Mouse (Mus musculus) midbrain, postnatal 0 days (tissue): ENCODE measurements at regions not wholly inside any gene's neighbourhood (a gene's known extent, or its start where the extent isn't known, plus 50 kb on each side); places are given as distances from the start of the nearest gene placed in this dataset.

ENCODE experiments used
- ATAC-seq: fragments of 200-750 bp; cut with Nextera tagmentation; 2 replicates; pipeline ENCODE4 v1.8.0; 2017; ENCODE audit warnings: moderate number of reproducible peaks, mild to moderate bottlenecking, moderate TSS enrichment, moderate library complexity; ENCODE audit not compliant: low FRiP score
- DNase-seq: peaks from one replicate; pipeline ENCODE4 v3.0.0-alpha.2; 2015; ENCODE audit warnings: low spot score
- H3K27ac ChIP-seq: fragments of 300-500 bp; sonication (generic); 2 replicates; pipeline ENCODE4 v1.5.1; 2014; ENCODE audit warnings: low read depth, mild to moderate bottlenecking, low read length, mixed read lengths
- H3K27me3 ChIP-seq: fragments of 300-500 bp; sonication (generic); 2 replicates; pipeline ENCODE4 v1.6.1; 2014; ENCODE audit warnings: low read length, control low read depth, mixed read lengths; ENCODE audit not compliant: insufficient read depth
- H3K36me3 ChIP-seq: fragments of 300-500 bp; sonication (generic); 2 replicates; pipeline ENCODE4 v1.6.1; 2014; ENCODE audit warnings: low read length, control low read depth, mixed read lengths; ENCODE audit not compliant: insufficient read depth
- H3K4me1 ChIP-seq: fragments of 300-500 bp; sonication (generic); 2 replicates; pipeline ENCODE4 v1.6.1; 2014; ENCODE audit warnings: mild to moderate bottlenecking, control low read depth, antibody characterized with exemption, low read length, mixed read lengths; ENCODE audit not compliant: insufficient read depth
- H3K4me2 ChIP-seq: fragments of 300-500 bp; sonication (generic); 2 replicates; pipeline ENCODE4 v1.6.1; 2014; ENCODE audit warnings: low read depth, mild to moderate bottlenecking, low read length, mixed read lengths; ENCODE audit not compliant: poor library complexity, severe bottlenecking
- H3K4me3 ChIP-seq: fragments of 300-500 bp; sonication (generic); 2 replicates; pipeline ENCODE4 v1.5.1; 2014; ENCODE audit warnings: low read depth, mild to moderate bottlenecking, low read length, moderate library complexity
- H3K9ac ChIP-seq: fragments of 300-500 bp; sonication (generic); replicated peaks from 2 replicates; pipeline ENCODE4 v1.6.1; 2014; ENCODE audit warnings: mild to moderate bottlenecking, low read length, moderate library complexity, mixed read lengths; ENCODE audit not compliant: poor library complexity, severe bottlenecking
- H3K9me3 ChIP-seq: fragments of 300-500 bp; sonication (generic); 2 replicates; pipeline ENCODE4 v1.6.1; 2016; ENCODE audit warnings: low read length, control low read depth
- CTCF ChIP-seq: IDR thresholded peaks from 2 replicates; pipeline ENCODE4 v1.5.1; 2016; ENCODE audit warnings: antibody characterized with exemption, mild to moderate bottlenecking
- WGBS: fragments of 180-500 bp; shearing (Covaris S2); extraction: QIAGEN DNeasy Blood & Tissue Kit; methylation state at CpG from one replicate; pipeline ENCODE4 v1.1.7; 2014; 5-methylcytosine and 5-hydroxymethylcytosine counted together

GRCm38 (mm10) chr3:42039632-42040031 is 297.2 kb downstream of the D3Ertd751e start:
- Histone ChIP-seq H3K27ac (no peak overlapping the region), H3K9me3 (no peaks in the 10 kb centered on the region), H3K9ac (no peak overlapping the region), H3K4me2 (no peak overlapping the region), H3K4me1 (no peaks in the 10 kb centered on the region), H3K36me3 (no peaks in the 10 kb centered on the region), H3K27me3 (no peaks in the 10 kb centered on the region), H3K4me3 (no peak overlapping the region)
- 13% methylated on average over 4 of the region's 4 CpGs for WGBS
- ATAC-seq: no peak
- peak; percentile 13 for DNase-seq
- no peak for TF ChIP-seq CTCF

GRCm38 (mm10) chr3:42040270-42040812 is 297.9 kb downstream of the D3Ertd751e start:
- H3K36me3 ChIP-seq: no peaks in the 10 kb centered on the region
- H3K9me3 ChIP-seq: no peaks in the 10 kb centered on the region
- TF ChIP-seq CTCF: no peak
- no peak overlapping the region for H3K9ac ChIP-seq
- no peaks in the 10 kb centered on the region for H3K27me3 ChIP-seq
- H3K27ac ChIP-seq: no peak overlapping the region
- no peak overlapping the region for H3K4me2 ChIP-seq
- no peak for ATAC-seq
- WGBS: 39% methylated on average over 2 of the region's 2 CpGs
- DNase-seq: peak; percentile 3
- H3K4me3 ChIP-seq: no peak overlapping the region
- no peaks in the 10 kb centered on the region for H3K4me1 ChIP-seq

GRCm38 (mm10) chr3:42040959-42041358 is 298.5 kb downstream of the D3Ertd751e start:
- H3K36me3 ChIP-seq: no peaks in the 10 kb centered on the region
- no peaks in the 10 kb centered on the region for H3K9me3 ChIP-seq
- no peak for ATAC-seq
- no peaks in the 10 kb centered on the region for H3K4me1 ChIP-seq
- no peak overlapping the region for H3K27ac ChIP-seq
- no peak for DNase-seq
- no peaks in the 10 kb centered on the region for H3K27me3 ChIP-seq
- TF ChIP-seq CTCF: no peak
- WGBS: 89% methylated on average over 2 of the region's 2 CpGs
- no peak overlapping the region for H3K4me2 ChIP-seq
- H3K4me3 ChIP-seq: no peak overlapping the region
- H3K9ac ChIP-seq: no peak overlapping the region

- no peak for TF ChIP-seq CTCF
- Histone ChIP-seq H3K9ac (no peak overlapping the region), H3K27me3 (no peaks in the 10 kb centered on the region), H3K4me3 (no peak overlapping the region), H3K4me2 (no peak overlapping the region), H3K4me1 (no peaks in the 10 kb centered on the region), H3K36me3 (no peaks in the 10 kb centered on the region), H3K9me3 (no peaks in the 10 kb centered on the region), H3K27ac (no peak overlapping the region)
- DNase-seq: peak; percentile 24
- 92% methylated on average over 10 of the region's 10 CpGs for WGBS
- ATAC-seq: no peak
These were observed 315.0 kb downstream of the D3Ertd751e start for GRCm38 (mm10) chr3:42057286-42057868.

- no peak overlapping the region for H3K9ac ChIP-seq
- no peaks in the 10 kb centered on the region for H3K27me3 ChIP-seq
- ATAC-seq: no peak
- no peaks in the 10 kb centered on the region for H3K36me3 ChIP-seq
- no peak overlapping the region for H3K4me2 ChIP-seq
- no peaks in the 10 kb centered on the region for H3K4me1 ChIP-seq
- no peak overlapping the region for H3K27ac ChIP-seq
- H3K9me3 ChIP-seq: no peaks in the 10 kb centered on the region
- no peak overlapping the region for H3K4me3 ChIP-seq
- 21% methylated on average over 7 of the region's 7 CpGs for WGBS
- DNase-seq: peak; percentile 9
- TF ChIP-seq CTCF: no peak
These were observed 322.9 kb downstream of the D3Ertd751e start for GRCm38 (mm10) chr3:42065093-42065935.

- Histone ChIP-seq H3K4me3 (no peak overlapping the region), H3K4me2 (no peak overlapping the region), H3K27me3 (no peaks in the 10 kb centered on the region), H3K4me1 (no peaks in the 10 kb centered on the region), H3K9ac (no peak overlapping the region), H3K9me3 (no peaks in the 10 kb centered on the region), H3K36me3 (no peaks in the 10 kb centered on the region), H3K27ac (no peak overlapping the region)
- no peak for TF ChIP-seq CTCF
- DNase-seq: no peak
- ATAC-seq: no peak
- WGBS: 20% methylated on average over 3 of the region's 3 CpGs
These were observed 323.6 kb downstream of the D3Ertd751e start for GRCm38 (mm10) chr3:42065962-42066361.
